Mouse (Mus musculus): ENCODE results near the gene Ctnna2. TPM values are rescaled to one million over a fixed set of nuclear protein-coding genes. Genes with fewer than 3 reads are reported as not detected.

Gene Ctnna2
- total RNA-seq, 4 experiments from 2014 or later = 80.6 to 88.0 (median 82.3) TPM

- no peak for DNase-seq (ENCODE audit: low spot score in 2 of 2)
Observed at GRCm38 (mm10) chr6:77827526-77827925, 152.0 kb downstream of the Ctnna2 start.

DNA sequence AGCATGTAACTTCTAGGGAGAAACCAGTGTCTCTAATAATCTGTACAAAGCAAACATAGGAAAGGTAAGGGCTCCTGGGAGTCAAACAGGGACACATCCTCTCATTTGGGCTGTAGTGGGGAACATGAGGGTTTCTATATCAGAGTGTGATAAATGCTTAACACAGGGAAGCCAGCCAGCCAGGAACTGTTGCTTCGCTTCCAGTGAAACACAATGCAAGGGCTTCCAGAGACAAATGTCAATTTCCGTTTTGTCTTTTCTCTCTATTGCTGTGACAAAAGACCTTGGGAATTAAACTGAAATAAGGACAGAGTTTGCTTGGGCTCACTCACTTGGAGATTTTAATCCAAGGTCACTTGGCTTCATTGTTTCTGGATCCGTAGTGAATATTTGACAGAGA is 162.4 kb downstream of the Ctnna2 start:
- DNase-seq (ENCODE audit: low spot score in 2 of 2) = no peak

- DNase-seq (ENCODE audit: low spot score in 2 of 2) = no peak
Observed at GRCm38 (mm10) chr6:77811041-77811440, 168.5 kb downstream of the Ctnna2 start.

GRCm38 (mm10) chr6:77802604-77803003 is 176.9 kb downstream of the Ctnna2 start:
- peak in 1 of 2 experiments; percentile 4 for DNase-seq (ENCODE audit: low spot score in 2 of 2)

- DNase-seq (ENCODE audit: low spot score in 2 of 2) = no peak
Observed at GRCm38 (mm10) chr6:77783342-77783741, 196.2 kb downstream of the Ctnna2 start.

GRCm38 (mm10) chr6:77768357-77769103 is 211.0 kb downstream of the Ctnna2 start:
- DNase-seq (ENCODE audit: low spot score in 2 of 2) = no peak

- DNase-seq (ENCODE audit: low spot score in 2 of 2) = no peak
Observed at GRCm38 (mm10) chr6:77758164-77758563, 221.3 kb downstream of the Ctnna2 start.

DNA sequence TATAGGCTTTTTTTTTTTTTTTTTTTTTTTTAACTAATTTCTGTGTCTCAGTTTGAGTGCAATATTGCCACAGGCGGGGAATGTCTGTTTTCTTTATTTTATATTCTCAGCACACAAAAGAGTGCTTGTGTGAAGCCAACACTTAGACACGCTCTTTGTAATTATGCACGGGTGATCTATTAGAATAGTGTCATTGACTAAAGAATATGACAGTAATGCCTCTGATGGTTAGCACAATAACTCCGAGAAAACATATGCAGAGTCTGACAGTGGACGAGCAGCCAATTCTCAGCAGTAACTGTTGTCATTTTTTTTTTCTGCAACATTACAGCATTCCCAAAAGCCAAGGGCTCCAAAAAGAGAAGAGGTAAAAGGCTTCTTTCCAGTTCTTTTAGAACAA is 234.1 kb downstream of the Ctnna2 start:
- DNase-seq (ENCODE audit: low spot score in 2 of 2) = no peak

DNA sequence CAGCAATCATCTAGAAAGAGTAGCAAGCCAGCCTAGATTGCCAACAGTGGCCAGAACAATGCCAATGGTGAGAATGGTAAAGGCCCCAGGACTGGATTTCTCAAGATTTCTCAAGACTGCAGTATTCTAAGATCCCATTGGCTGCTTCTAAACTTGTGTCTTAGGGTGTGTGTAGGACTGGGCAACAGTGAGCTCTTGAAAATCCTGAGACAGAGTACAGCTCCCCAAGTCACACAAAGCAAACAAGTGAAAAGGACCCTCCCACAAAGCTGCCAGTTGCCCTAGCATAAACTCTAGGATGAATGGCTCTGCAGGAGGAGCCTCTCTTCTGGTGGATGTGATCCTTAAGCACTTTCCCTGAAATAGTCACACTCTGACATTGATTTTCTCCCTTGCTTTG is 235.8 kb downstream of the Ctnna2 start:
- no peak for DNase-seq (ENCODE audit: low spot score in 2 of 2)

DNA sequence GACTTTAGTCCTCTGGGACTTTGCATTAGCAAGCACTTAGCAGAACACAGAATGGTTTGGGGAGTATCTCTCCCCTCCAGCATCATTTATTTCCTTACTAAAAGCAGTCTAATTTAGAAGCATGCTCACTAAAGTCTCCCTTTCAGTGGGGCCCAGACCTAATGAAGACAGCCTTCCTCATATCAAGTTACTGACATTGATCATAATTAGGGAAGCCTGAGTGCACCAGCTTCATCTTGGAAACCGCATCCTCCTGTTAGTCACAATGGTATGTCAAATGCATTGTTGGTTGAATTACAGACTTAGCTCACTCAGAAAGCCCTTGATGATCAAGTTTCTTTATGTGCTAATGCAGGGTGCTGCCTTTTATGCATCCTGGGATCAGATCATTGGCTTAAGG is 236.5 kb downstream of the Ctnna2 start:
- no peak for DNase-seq (ENCODE audit: low spot score in 2 of 2)

- DNase-seq (ENCODE audit: low spot score in 2 of 2) = no peak
Observed at GRCm38 (mm10) chr6:77738640-77739039, 240.9 kb downstream of the Ctnna2 start.

- DNase-seq (ENCODE audit: low spot score in 2 of 2) = no peak
Observed at GRCm38 (mm10) chr6:77724952-77725299, 254.6 kb downstream of the Ctnna2 start.

DNA sequence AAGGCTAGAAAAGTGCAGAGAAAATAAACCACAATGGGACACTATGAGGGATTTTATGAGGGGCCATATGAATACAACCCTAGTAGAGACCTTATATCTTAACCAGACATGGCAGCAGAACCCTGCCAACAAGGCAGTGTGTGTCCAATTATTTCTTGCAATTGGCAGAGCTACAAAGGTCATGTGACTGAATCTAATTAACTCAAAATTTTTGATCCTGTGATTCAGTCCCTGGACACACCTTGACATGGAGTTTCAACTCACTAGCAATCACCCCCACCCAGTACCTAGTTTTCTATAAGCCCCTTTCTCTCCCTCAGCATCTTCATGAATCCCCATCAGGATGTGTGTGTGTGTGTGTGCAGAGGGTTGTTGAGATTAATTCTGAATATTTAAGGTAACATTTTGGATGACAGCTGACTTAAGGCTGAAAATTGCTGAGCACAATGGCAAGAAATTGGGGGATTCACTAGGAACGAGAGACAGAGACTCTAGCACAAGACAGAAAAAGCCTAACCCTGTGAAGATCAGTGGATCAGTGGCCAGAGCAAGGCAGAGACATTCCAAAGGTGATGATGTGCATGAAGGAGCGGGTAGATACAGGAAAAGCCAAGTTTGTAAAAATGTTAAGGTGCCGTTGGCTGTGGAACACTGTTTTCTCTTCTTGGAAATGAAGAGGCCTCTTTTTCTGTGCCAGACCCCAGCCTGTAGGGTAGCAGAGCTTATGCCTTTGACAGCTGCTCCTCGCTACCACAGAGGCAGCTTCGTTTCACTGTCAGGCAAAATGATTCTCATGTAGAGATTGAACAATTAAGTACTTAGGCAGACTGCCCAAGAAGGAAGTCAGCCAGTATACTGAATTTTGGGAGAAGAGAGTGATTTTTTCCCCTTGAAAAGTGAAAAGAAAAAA is 255.2 kb downstream of the Ctnna2 start:
- peak; percentile 28 to 35 for DNase-seq (ENCODE audit: low spot score in 2 of 2)

DNA sequence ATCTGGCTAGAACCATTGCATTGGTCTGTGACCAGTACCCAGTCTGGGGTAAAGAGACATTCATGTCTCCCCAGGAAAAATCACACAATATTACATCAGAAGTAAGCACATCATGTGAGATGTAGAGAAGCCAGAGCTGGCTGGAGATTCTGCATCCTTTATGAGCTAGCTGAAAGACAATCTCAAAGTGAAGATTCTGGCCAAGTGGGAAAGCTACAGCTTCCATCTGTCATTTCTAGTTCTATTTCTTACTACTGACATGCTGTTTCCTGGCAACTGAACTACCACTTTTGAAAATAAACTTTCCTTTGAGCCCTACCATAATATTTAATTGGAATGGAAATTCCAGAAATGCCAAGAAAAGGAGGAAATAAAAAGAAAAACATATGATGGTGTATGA is 285.4 kb downstream of the Ctnna2 start:
- peak; percentile 14 to 18 for DNase-seq (ENCODE audit: low spot score in 2 of 2)

DNA sequence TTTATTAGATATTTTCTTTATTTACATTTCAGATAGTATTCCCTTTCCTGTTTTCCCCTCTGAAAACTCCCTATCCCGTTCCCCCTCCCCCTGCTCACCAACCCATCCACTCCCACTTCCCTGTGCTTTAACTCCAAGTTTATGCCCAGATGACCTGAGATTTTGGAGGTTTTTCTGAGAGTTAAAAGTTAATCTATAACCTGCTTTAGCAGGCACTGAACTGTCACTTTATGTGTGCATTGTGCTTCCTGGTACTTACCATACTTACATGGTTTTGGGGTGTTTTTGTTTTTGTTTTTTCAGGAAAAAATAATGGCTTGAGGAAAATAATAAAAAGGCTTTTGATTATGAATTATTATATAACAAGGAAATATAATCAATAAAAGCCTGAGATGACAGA is 292.3 kb downstream of the Ctnna2 start:
- DNase-seq (ENCODE audit: low spot score in 2 of 2) = no peak

DNA sequence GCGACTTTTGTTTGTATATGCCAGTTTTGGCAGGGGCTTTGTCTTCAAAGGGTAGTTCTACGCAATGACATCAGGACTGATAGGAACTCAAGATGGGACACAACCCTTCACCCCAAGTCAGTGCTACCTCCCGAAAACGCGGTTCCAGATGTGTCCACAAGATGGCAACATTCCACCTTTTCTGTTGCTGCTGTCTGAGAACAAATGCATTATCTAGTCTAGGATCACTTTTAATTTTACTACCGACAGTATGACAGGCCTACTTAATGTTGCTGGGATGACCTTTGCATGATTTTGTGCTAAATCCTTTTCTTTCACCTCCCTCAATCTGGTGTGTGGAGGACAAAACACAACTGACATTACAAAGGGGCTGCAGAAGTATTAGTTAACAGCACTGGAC is 329.4 kb downstream of the Ctnna2 start:
- DNase-seq (ENCODE audit: low spot score in 2 of 2) = peak; percentile 45 to 71

- no peak for DNase-seq (ENCODE audit: low spot score in 2 of 2)
Observed at GRCm38 (mm10) chr6:77644591-77644990, 334.9 kb downstream of the Ctnna2 start.

DNA sequence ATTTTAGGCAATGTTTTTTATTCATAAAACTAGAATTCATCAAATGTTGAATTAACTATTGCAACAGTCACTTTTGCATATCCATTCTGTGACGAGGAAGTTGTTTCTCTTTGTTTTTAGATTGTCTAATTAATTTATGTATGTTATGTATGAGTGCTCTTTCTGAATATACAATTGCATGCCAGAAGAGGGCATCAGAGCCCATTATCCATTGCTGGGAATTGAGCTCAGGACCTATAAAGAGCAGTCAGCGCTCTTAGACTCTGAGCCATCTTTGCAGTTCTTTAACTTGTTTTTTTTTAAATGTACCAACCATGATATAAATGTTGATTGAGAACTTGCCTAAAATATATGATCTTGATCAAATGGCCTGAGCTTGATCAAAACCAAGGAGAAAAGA is 340.7 kb downstream of the Ctnna2 start:
- no peak for DNase-seq (ENCODE audit: low spot score in 2 of 2)

- peak; percentile 62 to 70 for DNase-seq (ENCODE audit: low spot score in 2 of 2)
Observed at GRCm38 (mm10) chr6:77633997-77634396, 345.5 kb downstream of the Ctnna2 start.

GRCm38 (mm10) chr6:77628573-77629192 is 350.8 kb downstream of the Ctnna2 start:
- peak in 1 of 2 experiments; percentile 20 for DNase-seq (ENCODE audit: low spot score in 2 of 2)

DNA sequence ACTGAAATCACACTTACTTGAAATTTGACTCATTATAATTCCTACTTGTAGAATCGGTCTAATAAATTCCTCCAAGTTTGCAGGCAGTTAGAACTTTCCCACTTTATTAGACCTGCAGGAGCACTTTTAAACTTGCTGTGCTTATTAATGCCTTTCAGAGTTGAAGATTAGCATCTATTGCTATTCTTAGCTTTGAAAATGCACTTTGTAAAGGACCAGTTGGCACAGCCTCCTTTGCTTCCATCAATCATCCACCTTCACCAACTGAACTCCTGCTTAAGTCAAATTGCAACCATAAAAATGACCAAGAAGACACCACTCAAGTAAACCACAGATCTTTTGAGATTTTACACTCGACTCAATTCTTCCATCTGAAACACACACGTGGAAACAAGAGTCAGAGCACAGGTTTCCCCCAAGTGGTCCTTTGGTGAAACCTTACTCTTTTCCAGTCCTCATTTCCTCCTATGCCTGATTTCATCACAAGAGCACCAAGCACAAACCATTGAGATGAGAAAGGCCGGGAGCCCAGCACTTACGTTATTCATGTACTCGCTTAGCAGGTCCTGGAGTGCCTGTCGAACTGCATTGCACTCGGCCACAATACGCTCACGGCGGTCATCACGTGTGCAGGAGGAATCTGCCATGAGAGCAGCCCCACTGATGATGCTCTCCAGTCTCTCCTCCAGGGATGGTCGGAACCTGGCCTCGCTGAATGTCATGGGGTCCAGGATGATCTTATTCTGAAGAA is 374.7 kb downstream of the Ctnna2 start:
- no peak for DNase-seq (ENCODE audit: low spot score in 2 of 2)

Data from layer of hippocampus, adult 8-10 months (tissue).